Mouse (Mus musculus): ENCODE results near the gene Fcf1. TPM values are rescaled to one million over a fixed set of nuclear protein-coding genes. Genes with fewer than 3 reads are reported as not detected.
A peak's percentile ranks its signal among the peaks of the same experiment; 100 is the strongest.

The Fcf1 gene
- total RNA-seq, 2 experiments from 2014 or later, result 107 to 109 TPM

GRCm38 (mm10) chr12:84962606-84963005, 8.1 kb upstream of the Fcf1 start:
- ATAC-seq (ENCODE audit: poor library complexity, severe bottlenecking), result peak; percentile 24; the same call in 1 of the 2 replicates

- ATAC-seq (ENCODE audit: poor library complexity, severe bottlenecking), result peak; percentile 66
Observed at GRCm38 (mm10) chr12:84968831-84969655, 1.7 kb upstream of the Fcf1 start.

- peak; percentile 19; the same call in 1 of the 2 replicates for ATAC-seq (ENCODE audit: poor library complexity, severe bottlenecking)
Observed at GRCm38 (mm10) chr12:84969656-84970427, 855 bp upstream of the Fcf1 start.

GRCm38 (mm10) chr12:84979264-84979862, 8.7 kb downstream of the Fcf1 start:
- no peak for ATAC-seq (ENCODE audit: poor library complexity, severe bottlenecking)

- no peak for ATAC-seq (ENCODE audit: poor library complexity, severe bottlenecking)
Observed at GRCm38 (mm10) chr12:84989456-84989855, 18.8 kb downstream of the Fcf1 start.

GRCm38 (mm10) chr12:84995112-84995761, 24.5 kb downstream of the Fcf1 start:
- ATAC-seq (ENCODE audit: poor library complexity, severe bottlenecking), result no peak

- peak; percentile 99 for ATAC-seq (ENCODE audit: poor library complexity, severe bottlenecking)
Observed at GRCm38 (mm10) chr12:84996083-84996496, 25.4 kb downstream of the Fcf1 start, which contains the start of gene Ylpm1. TSS of gene Ylpm1 (plus strand) at chr12:84996321.

- peak; percentile 31; the same call in 1 of the 2 replicates for ATAC-seq (ENCODE audit: poor library complexity, severe bottlenecking)
Observed at GRCm38 (mm10) chr12:84996501-84997398, 26.1 kb downstream of the Fcf1 start.

- ATAC-seq (ENCODE audit: poor library complexity, severe bottlenecking), result no peak
Observed at GRCm38 (mm10) chr12:84999053-84999452, 28.4 kb downstream of the Fcf1 start.

- ATAC-seq (ENCODE audit: poor library complexity, severe bottlenecking), result no peak
Observed at GRCm38 (mm10) chr12:85006206-85006605, 35.5 kb downstream of the Fcf1 start.

- ATAC-seq (ENCODE audit: poor library complexity, severe bottlenecking), result no peak
Observed at GRCm38 (mm10) chr12:85007021-85007420, 36.3 kb downstream of the Fcf1 start.

- no peak for ATAC-seq (ENCODE audit: poor library complexity, severe bottlenecking)
Observed at GRCm38 (mm10) chr12:85009776-85010175, 39.1 kb downstream of the Fcf1 start.

- no peak for ATAC-seq (ENCODE audit: poor library complexity, severe bottlenecking)
Observed at GRCm38 (mm10) chr12:85010541-85010940, 39.8 kb downstream of the Fcf1 start.

GRCm38 (mm10) chr12:85012185-85012584, 41.5 kb downstream of the Fcf1 start:
- no peak for ATAC-seq (ENCODE audit: poor library complexity, severe bottlenecking)

- ATAC-seq (ENCODE audit: poor library complexity, severe bottlenecking), result no peak
Observed at GRCm38 (mm10) chr12:85022071-85022470, 51.4 kb downstream of the Fcf1 start.

- ATAC-seq (ENCODE audit: poor library complexity, severe bottlenecking), result 0 out of 2 replicates have a peak, but pooled peaks have one; percentile 43
Observed at GRCm38 (mm10) chr12:85032710-85033109, 62.0 kb downstream of the Fcf1 start.

Data from megakaryocyte, adult 5-6 weeks (primary cell).